Mouse (Mus musculus) inflammation-experienced regulatory T-cells (primary cell): ENCODE data around the gene Cdk6. TPM values are rescaled to one million over a fixed set of nuclear protein-coding genes. Genes with fewer than 3 reads are reported as not detected.

Source experiments
- polyA plus RNA-seq, 2 experiments: library from polyadenylated mRNA; unstranded; fragments of 100-300 nt; shearing (Covaris generic); gene quantifications; one replicate each; pipeline ENCODE4 v1.2.1; 2017

The Cdk6 gene
- polyA plus RNA-seq = 10 to 100 TPM; 39.2 to 42.9 TPM

DNA sequence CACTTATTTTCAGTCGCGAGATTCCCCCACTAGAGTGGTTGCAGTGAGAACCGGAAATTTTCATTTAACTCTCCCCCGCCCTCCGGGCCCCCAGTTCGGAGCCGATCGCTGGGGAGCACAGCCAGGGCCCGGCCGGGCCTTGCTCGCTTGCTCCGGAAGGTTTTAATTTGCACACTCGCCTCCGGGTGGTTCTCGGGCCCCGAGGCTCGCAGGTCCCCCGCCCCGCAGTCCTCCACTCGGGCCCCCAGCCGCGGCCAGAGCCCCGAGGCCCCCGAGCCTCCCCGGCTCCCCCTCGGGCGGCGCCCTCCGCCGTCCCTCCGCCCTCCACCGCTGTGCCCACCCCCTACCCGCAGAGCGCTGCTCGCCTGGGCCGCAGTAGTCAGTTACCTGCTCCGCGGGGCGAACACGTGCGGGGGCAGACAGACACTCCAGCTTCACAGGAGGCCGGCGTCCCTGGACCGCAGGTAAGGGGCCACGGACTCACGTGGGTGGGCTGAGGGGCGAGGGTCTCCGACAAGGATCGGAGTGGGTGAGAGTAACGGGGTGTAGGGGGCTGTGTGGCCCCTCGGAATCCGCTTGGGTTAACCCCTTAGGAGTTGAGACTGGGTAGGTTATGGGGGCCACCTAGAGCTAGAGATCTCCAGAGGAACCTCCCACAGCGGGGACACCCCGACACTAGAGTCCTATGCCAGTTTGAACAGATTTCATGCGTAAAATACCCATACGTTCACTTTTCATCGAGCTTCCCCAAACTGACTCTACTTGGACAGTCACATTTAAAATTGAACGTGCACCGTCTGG lies at the start of gene Cdk6:
Gene Cdk6 (plus strand): TSS at position 375 of the 801 bp plus-strand sequence.

GRCm38 (mm10) chr5:3543629-3544479 lies 202.6 kb downstream of the Cdk6 start, which contains the start of gene Fam133b:
TSS of gene Fam133b (plus strand) at chr5:3543833.

DNA sequence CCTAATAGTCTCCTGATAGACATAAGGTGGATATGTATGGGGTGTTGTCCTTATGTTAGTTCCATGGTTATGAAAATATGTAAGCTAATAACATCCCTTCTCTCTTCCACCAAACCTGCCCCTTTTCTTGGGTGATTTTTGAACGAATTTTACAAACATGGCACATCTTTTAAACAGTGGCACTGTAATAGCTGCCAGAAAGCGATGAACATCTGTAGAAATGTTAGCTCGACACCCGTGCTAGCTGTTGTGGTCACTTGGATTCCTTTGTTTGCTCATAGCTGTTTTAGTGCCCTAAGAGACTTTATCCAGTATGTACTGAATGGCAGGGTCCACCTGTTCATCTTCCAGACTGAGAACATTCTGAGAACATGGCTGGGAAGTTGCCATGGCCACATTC lies 230.0 kb downstream of the Cdk6 start, which contains the start of gene 1700109H08Rik:
Gene 1700109H08Rik (plus strand): TSS at position 301 of the 400 bp plus-strand sequence.

Other genes with a start within 250 kb of the Cdk6 start
- gene Fam133b, start 202.3 kb downstream of the Cdk6 start, polyA plus RNA-seq = 10 to 100 TPM; 27.6 to 38.5 TPM
- gene 1700109H08Rik, start 230.1 kb downstream of the Cdk6 start, polyA plus RNA-seq = 1 to 10 TPM; 5.1 to 5.2 TPM